Mouse (Mus musculus): ENCODE data around the gene G0s2.

GRCm38 (mm10) chr1:193234930-193235329, 38.1 kb downstream of the G0s2 start:
- TF ChIP-seq CTCF (IDR thresholded peaks at IDR 0.05; ENCODE audit: low read depth) (no peak), EP300 (IDR thresholded peaks at IDR 0.05; ENCODE audit: low read depth) (no peak)

Measured in liver, embryonic 14.5 days (tissue).